Comparison of ENCODE assay signal across 9 mouse cellular contexts in genomic region chr8:77009425-77009824, GRCm38 (mm10).
A peak's percentile ranks its signal among the peaks of the same experiment; 100 is the strongest.
DNase-seq lines count a peak whose midpoint lies in the region; ATAC-seq and TF ChIP-seq lines count a peak whose summit lies in the region.
"Had no signal": no experiment of that assay in that cellular context is flagged by ENCODE, and none has a peak within 500 bp of the region (broad histone marks: within the 10 kb centered on the region; RNA-seq: fewer than 3 reads in every experiment).

No protein-coding gene starts in this region.

- WGBS in heart, embryonic 10.5 days = 79% methylated on average over 10 of the region's 10 CpGs
- 19% methylated on average over 10 of the region's 10 CpGs for WGBS in cerebellum, adult 2 months
- WGBS in forebrain, embryonic 16.5 days = 55% methylated on average over 10 of the region's 10 CpGs
- 56% methylated on average over 10 of the region's 10 CpGs for WGBS in midbrain, embryonic 14.5 days
- 93% methylated on average over 10 of the region's 10 CpGs for WGBS in thymus, adult 2 months

- DNase-seq in heart, adult 18-20 months = peak; percentile 37 to 39
- no peak for DNase-seq in heart, embryonic 10.5 days (ENCODE audit: low spot score)
- peak; percentile 32 to 36 for DNase-seq in cerebellum, adult 2 months
- peak; percentile 51 for DNase-seq in midbrain, embryonic 14.5 days
- DNase-seq in layer of hippocampus, adult 9-10 months (ENCODE audit: low spot score) = no peak
- DNase-seq in thymus, adult 2 months = no peak
- no peak for DNase-seq in adrenal gland, adult (ENCODE audit: inconsistent age in 2 of 2, low spot score in 1 of 2)

- no peaks in the 10 kb centered on the region for H3K9me3 ChIP-seq in heart, embryonic 10.5 days
- H3K9me3 ChIP-seq in forebrain, embryonic 16.5 days (ENCODE audit: control insufficient read depth, low read length) = no peaks in the 10 kb centered on the region
- no peaks in the 10 kb centered on the region for H3K9me3 ChIP-seq in midbrain, embryonic 14.5 days (ENCODE audit: control insufficient read depth, low read length)
- H3K9me3 ChIP-seq: neural tube, embryonic 12.5 days had no signal

- H3K36me3 ChIP-seq in heart, embryonic 10.5 days = no peaks in the 10 kb centered on the region
- no peaks in the 10 kb centered on the region for H3K36me3 ChIP-seq in forebrain, embryonic 16.5 days (ENCODE audit: control insufficient read depth, insufficient read depth)
- H3K36me3 ChIP-seq in midbrain, embryonic 14.5 days (ENCODE audit: control insufficient read depth, insufficient read depth, low read length) = no peaks in the 10 kb centered on the region
- H3K36me3 ChIP-seq in thymus, adult 2 months (ENCODE audit: control insufficient read depth, insufficient read depth, low read length) = no peaks in the 10 kb centered on the region
- H3K36me3 ChIP-seq: neural tube, embryonic 12.5 days had no signal

- TF ChIP-seq POLR2A in cerebellum, adult 2 months (IDR thresholded peaks at IDR 0.05; ENCODE audit: borderline replicate concordance, insufficient read depth, low read length) = no peak
- TF ChIP-seq POLR2A in thymus, adult 2 months (IDR thresholded peaks at IDR 0.05; ENCODE audit: control insufficient read depth, extremely low read depth, insufficient read depth, low read length, poor library complexity) = no peak

- H3K4me1 ChIP-seq in heart, embryonic 10.5 days = no peaks in the 10 kb centered on the region
- H3K4me1 ChIP-seq in cerebellum, adult 2 months (ENCODE audit: control insufficient read depth, insufficient read depth, low read length) = peaks cover 3% of the 10 kb centered on the region; the same call in 1 of the 2 replicates
- H3K4me1 ChIP-seq in forebrain, embryonic 16.5 days (replicated peaks; ENCODE audit: control insufficient read depth, insufficient read depth, low read length) = no peaks in the 10 kb centered on the region
- no peaks in the 10 kb centered on the region for H3K4me1 ChIP-seq in midbrain, embryonic 14.5 days (ENCODE audit: control insufficient read depth, insufficient read depth, low read length)
- H3K4me1 ChIP-seq in thymus, adult 2 months (replicated peaks; ENCODE audit: control insufficient read depth, insufficient read depth, low read length) = no peaks in the 10 kb centered on the region
- H3K4me1 ChIP-seq: neural tube, embryonic 12.5 days had no signal

- no peak overlapping the region for H3K4me3 ChIP-seq in heart, embryonic 10.5 days
- no peak overlapping the region for H3K4me3 ChIP-seq in cerebellum, adult 2 months (replicated peaks; ENCODE audit: insufficient read depth, low read depth, low read length)
- H3K4me3 ChIP-seq in forebrain, embryonic 16.5 days (replicated peaks; ENCODE audit: low read length) = no peak overlapping the region
- no peak overlapping the region for H3K4me3 ChIP-seq in midbrain, embryonic 14.5 days (replicated peaks; ENCODE audit: low read depth, low read length)
- no peak overlapping the region for H3K4me3 ChIP-seq in thymus, adult 2 months (ENCODE audit: control insufficient read depth, insufficient read depth, low read length)
- H3K4me3 ChIP-seq: neural tube, embryonic 12.5 days had no signal

- no peak overlapping the region for H3K4me2 ChIP-seq in forebrain, embryonic 16.5 days (ENCODE audit: low read length)
- no peak overlapping the region for H3K4me2 ChIP-seq in midbrain, embryonic 14.5 days (ENCODE audit: low read length)
- H3K4me2 ChIP-seq: neural tube, embryonic 12.5 days had no signal

- peak; percentile 26; the same call in 1 of the 2 replicates for ATAC-seq in forebrain, embryonic 16.5 days
- no peak; the same call in 1 of the 2 replicates for ATAC-seq in midbrain, embryonic 14.5 days (ENCODE audit: low FRiP score, low TSS enrichment)

- H3K9ac ChIP-seq in forebrain, embryonic 16.5 days (replicated peaks; ENCODE audit: low read depth, low read length) = no peak overlapping the region
- no peak overlapping the region for H3K9ac ChIP-seq in midbrain, embryonic 14.5 days (replicated peaks; ENCODE audit: low read length)
- H3K9ac ChIP-seq: neural tube, embryonic 12.5 days had no signal

- H3K27ac ChIP-seq in heart, embryonic 10.5 days = no peak overlapping the region
- no peak overlapping the region for H3K27ac ChIP-seq in cerebellum, adult 2 months (ENCODE audit: insufficient read depth, low read length)
- no peak overlapping the region for H3K27ac ChIP-seq in forebrain, embryonic 16.5 days (ENCODE audit: low read length)
- H3K27ac ChIP-seq in midbrain, embryonic 14.5 days (replicated peaks; ENCODE audit: low read depth, low read length) = no peak overlapping the region
- no peak overlapping the region for H3K27ac ChIP-seq in thymus, adult 2 months (ENCODE audit: control insufficient read depth, insufficient read depth, low read length)
- H3K27ac ChIP-seq: neural tube, embryonic 12.5 days had no signal

- no peaks in the 10 kb centered on the region for H3K27me3 ChIP-seq in heart, embryonic 10.5 days (ENCODE audit: insufficient read depth, poor library complexity, severe bottlenecking)
- no peaks in the 10 kb centered on the region for H3K27me3 ChIP-seq in cerebellum, adult 2 months (ENCODE audit: control insufficient read depth, insufficient read depth, low read length)
- H3K27me3 ChIP-seq in forebrain, embryonic 16.5 days (replicated peaks; ENCODE audit: control insufficient read depth, insufficient read depth, low read length) = no peaks in the 10 kb centered on the region
- H3K27me3 ChIP-seq in midbrain, embryonic 14.5 days (ENCODE audit: control insufficient read depth, insufficient read depth, low read length) = no peaks in the 10 kb centered on the region
- H3K27me3 ChIP-seq in thymus, adult 2 months (ENCODE audit: control insufficient read depth, insufficient read depth, low read length) = no peaks in the 10 kb centered on the region
- H3K27me3 ChIP-seq: neural tube, embryonic 12.5 days had no signal

- no peak for TF ChIP-seq CTCF in cerebellum, adult 2 months (IDR thresholded peaks at IDR 0.05; ENCODE audit: borderline replicate concordance, insufficient read depth, low read depth, low read length)
- no peak for TF ChIP-seq CTCF in thymus, adult 2 months (IDR thresholded peaks at IDR 0.05; ENCODE audit: borderline replicate concordance, control insufficient read depth, extremely low read depth, insufficient read depth, low read length, poor library complexity)

Comparison
In these comparisons a context has a peak if more than half of its experiments do, and no peak if none do; other contexts are left out.
1. DNase-seq: peak in heart, adult 18-20 months (2 of 2), cerebellum, adult 2 months (2 of 2) and midbrain, embryonic 14.5 days (single experiment); none in heart, embryonic 10.5 days (single experiment), layer of hippocampus, adult 9-10 months (single experiment), thymus, adult 2 months (single experiment) and adrenal gland, adult (0 of 2).